Mouse (Mus musculus) heart, adult 9 months (tissue): Measurements from ENCODE around the gene Pitx1.

Source experiments
- DNase-seq, 2 experiments: peaks; one replicate each; pipeline ENCODE4 v3.0.0; 2022; ENCODE audit warnings: low spot score in 2 of 2

The Pitx1 gene

DNA sequence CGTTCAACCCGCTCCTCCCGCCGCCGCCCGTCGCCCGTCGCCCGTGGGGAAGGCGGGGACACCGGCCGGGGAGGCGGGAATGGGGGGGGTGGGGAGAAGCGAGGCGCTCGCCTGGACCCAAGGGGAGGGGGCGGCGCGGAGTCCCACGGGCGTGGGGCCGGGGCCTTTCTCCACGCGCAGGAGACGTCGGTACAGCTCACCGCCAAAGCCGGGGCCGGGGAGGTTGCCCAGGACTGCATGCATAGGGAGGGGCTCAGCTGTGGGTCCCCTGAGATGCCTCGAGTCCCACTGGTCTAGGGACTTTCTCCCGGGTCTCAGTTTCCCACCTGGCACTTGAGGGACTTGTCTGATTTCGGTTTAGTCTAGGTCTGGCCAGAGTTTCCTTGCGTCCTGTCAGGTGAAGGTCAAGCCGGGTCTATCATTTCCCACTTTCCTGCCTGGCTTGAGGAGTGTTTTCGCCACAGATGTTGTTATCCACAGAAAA lies at the start of gene Pitx1:
Gene Pitx1 (minus strand): TSS at position 51 of the 484 bp plus-strand sequence.
- DNase-seq, result no peak

DNA sequence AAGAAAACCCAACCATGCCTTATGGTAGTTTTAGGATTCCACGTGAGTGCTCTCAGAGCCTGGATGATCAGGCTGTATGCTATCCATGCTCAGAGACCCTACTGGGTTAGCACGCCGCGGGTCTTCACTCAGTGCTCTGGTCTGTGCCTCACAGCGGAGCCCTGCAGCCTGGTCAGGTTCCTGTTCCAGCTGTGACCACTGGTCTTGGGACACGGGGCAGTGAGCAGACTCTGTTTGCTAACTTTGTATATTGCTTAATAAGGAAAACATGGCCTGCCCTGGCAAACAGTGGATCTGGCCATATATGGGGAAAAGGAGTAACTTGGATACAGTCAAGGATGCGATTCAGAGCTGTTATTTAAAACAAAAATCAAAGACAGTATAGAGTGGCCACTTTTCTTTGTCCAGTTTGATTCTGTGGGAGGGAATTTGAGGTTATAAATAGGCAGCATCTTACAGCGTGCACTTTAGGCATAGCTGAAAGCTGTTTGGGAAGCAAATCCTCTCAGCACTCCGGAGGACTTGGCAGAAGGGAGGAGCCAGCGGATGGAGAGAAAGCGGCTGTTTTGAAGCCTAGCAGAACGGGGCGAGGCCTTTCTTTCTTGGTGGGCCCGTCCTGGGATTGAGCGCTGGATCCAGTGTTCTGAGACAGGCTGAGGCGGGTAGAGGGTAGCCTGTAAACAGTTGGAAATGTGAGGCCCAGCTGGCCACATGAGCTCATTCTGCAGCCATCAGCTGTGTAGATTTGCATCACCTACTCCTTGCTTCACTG lies 45.6 kb upstream of the Pitx1 start:
- DNase-seq, result peak; percentile 4 to 7

- DNase-seq, result no peak
Observed at GRCm38 (mm10) chr13:55878353-55878752, 42.4 kb upstream of the Pitx1 start.

- DNase-seq, result no peak
Observed at GRCm38 (mm10) chr13:55871410-55871809, 35.4 kb upstream of the Pitx1 start.

DNA sequence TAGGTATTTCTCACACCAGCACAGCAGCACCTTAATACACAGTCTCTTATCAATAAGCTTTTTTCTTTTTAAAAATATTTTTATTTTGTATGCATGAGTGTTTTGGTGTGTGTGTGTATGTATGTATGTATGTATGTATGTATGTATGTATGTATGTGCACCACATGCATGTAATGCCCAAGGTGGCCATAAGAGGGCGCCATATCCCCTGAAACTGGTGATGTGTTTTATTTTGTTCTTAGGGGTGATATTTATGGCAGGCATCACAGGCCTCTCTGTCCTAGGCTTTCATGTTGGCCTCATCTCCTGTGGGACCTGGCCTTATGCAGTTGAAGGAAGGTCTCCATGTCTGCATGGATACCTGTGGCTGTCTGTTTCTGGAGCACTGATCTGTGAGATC lies 34.0 kb upstream of the Pitx1 start:
- DNase-seq, result no peak

- DNase-seq, result no peak
Observed at GRCm38 (mm10) chr13:55867540-55868103, 31.6 kb upstream of the Pitx1 start.

DNA sequence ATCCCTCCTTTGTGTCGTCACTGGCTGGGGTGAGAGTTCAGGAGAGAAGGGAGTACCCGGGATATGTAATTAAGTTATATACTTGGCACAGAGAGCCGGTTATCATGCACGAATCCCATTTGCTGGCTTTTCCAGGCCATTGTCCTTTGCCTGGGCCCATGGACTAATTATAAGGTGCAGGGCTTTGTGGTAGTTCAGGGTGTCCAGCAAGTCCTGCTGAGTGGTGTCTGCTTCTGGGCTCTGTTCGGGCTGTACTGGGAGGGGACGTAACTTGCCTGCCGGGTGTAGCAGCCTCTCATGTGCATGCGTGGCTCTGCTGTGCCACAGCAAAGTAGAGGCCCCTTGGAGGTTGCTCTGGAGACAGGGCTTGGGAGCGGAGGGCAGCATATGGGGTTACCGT lies 24.5 kb upstream of the Pitx1 start:
- no peak for DNase-seq

- no peak for DNase-seq
Observed at GRCm38 (mm10) chr13:55858463-55858862, 22.5 kb upstream of the Pitx1 start.

DNA sequence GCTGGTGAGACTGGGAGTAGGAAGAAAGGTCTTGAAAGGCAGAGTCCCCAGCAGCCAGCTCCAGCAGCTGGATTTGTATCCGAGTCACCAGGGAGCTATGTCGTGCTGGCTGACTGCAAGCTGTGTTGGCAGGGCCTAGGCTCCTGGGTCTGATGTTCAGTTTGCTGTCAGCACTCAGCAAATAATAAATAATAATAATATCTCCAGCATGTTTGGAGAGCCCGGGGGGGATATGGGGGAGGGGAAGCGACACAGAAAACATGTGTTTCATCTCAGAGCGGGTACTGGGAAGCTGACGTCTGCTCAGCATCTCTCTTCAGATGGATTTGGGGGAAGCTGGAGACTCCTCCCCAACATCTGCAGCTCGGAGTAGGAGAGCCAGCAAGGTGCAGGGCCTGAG lies 19.8 kb upstream of the Pitx1 start:
- peak; percentile 18 to 32 for DNase-seq

DNA sequence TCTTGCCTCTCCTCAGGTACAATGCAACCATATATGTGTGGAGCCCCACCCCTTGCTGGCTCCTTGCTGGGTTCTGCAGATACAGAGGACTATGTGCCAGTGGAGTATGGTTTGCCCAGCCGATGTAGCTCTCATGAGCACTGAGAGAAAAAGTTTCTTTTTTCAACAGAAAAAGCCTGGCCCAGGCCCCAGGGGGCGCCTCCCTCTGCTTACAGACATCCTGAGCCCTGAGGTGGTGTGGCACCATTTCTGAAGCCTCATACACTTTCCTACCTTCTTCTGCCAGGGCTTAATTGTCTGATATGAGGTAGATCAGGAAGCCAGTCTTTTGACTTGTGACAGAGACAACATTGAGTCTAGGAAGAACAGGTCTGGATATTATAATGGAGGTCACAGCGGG lies 16.2 kb upstream of the Pitx1 start:
- no peak for DNase-seq

- DNase-seq, result no peak
Observed at GRCm38 (mm10) chr13:55850726-55851125, 14.7 kb upstream of the Pitx1 start.

GRCm38 (mm10) chr13:55848604-55849190 lies 12.7 kb upstream of the Pitx1 start:
- no peak for DNase-seq

DNA sequence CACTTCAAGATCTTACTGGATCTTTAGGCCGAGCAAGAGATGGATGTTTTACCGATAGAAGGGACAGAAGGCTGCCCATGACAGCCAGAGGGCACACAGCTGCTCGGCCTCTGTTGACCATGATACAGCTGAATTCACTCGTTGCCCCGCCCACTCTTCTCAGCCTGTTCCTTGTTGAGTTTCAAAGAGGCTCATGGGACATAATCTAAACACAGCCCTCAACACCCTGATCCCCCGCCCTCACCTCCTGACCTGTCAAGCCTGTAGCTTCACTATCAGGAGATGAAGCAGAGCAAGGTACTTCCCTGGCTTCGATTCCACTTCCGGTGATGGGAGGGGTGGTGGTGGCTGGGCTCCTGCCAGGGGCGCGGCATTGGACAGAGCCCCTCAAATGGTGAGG lies 11.8 kb upstream of the Pitx1 start:
- no peak for DNase-seq

DNA sequence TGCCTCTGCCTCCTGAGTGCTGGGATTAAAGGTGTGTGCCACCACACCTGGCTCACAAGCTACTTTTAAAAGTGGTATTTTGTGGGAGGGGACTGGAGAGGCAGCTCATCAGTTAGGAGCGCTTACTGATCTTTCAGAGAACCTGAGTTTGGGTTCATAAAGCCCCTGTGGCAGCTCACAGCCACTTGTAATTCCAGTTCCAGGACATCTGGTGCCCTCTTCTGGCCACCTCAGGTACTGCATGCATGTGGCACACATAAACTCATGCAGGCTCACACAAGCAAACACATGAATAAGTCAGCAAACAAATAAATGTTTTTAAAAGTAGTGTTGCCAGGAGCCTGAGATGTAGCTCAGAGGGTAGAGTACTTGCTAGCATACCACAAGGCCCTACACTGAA lies 7.7 kb upstream of the Pitx1 start:
- no peak for DNase-seq

DNA sequence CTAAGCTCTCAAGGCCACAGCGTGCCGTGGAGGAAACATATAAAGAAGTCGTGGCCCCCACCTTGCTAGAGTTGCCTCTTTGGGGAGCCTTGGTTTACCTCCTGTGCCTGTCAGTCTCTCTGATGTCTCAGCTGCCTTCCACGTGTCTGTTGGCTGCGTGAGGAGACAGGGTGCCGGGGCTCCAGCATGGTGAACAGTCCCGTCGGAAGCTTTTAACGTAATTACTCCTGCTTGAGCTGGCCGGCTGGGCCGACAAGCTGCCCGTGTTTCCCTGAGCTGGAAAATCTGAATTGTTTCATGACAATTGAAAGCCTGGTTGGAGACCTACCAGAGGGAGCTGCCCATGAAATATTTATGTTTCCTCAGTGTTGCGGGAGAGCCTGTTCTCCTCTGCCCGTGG lies 4.2 kb upstream of the Pitx1 start:
- no peak for DNase-seq

GRCm38 (mm10) chr13:55836786-55837780 lies 1.1 kb upstream of the Pitx1 start:
- DNase-seq, result no peak

DNA sequence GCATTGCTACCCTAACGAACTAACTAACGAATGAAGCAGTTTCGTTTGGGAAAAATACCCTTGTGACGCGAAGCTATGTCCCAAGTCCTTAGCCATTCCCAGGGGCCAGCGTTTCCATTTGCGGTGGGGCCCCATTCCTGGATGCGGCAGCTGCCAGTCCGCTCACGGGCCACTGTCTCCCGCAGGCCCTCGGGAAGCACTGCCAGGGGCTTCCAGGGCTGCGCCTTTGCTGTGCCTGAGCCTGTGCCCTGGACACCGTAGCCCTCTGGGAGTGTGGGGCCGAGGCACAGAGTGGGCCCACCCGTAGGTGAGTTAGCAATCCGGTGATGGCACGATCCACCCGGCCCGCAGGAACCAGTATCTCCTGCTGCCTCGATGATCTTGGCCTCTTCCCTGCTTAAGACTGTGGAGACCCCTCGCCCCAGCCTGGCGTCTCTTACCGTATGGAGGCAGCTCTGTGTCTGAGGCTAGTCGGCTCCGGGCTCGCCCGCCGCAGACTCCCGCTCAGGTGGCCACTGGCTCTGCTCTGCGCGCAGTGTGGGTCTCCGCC lies 369 bp downstream of the Pitx1 start:
- no peak for DNase-seq

GRCm38 (mm10) chr13:55834667-55835066 lies 1.3 kb downstream of the Pitx1 start:
- DNase-seq, result no peak

- DNase-seq, result no peak
Observed at GRCm38 (mm10) chr13:55833921-55834320, 2.1 kb downstream of the Pitx1 start.

- no peak for DNase-seq
Observed at GRCm38 (mm10) chr13:55832602-55833001, 3.4 kb downstream of the Pitx1 start.

DNA sequence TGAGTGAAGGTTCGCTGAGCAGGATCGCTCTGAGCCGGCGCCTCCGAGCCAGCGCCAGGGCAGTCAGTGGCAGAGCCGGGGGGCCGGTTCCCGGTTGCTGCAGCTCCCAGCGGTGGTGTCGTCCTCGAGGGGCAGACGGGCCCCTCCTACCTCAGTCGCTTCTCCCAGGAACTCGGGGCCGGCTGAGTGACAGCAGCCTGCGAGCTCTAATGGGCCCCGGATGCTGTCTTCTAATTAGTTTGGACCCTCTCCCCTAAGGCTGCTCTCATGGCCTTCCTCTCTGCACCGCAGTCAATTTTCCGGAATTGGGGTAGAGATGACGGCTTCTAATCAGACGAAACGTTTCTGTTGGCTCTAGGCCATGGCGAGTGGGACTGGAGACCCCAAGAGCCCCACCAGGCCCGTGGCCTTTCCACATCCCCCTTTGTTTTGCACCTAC lies 4.3 kb downstream of the Pitx1 start:
- no peak for DNase-seq
